Mouse (Mus musculus) v-Abl transformed pro-B cells (cell line): ENCODE results near the gene Slc35c2.

Experiments
- in situ Hi-C, 2 experiments: fragments of 400-800 bp; cut with MboI; formaldehyde crosslinking; loops; one replicate each; pipeline ENCODE4 v1.15.1; 2025; ENCODE audit not compliant: unreplicated experiment in 2 of 2

The Slc35c2 gene

GRCm38 (mm10) chr2:165281779-165282311 is 5.8 kb downstream of the Slc35c2 start:
- in situ Hi-C loops, result loop anchor here in 1 of 2 experiments (25.0 kb wide), 1 partner anchor 495 kb away; the partner anchor contains the start of genes Snx21 and Tnnc2

- in situ Hi-C loops, result loop anchor here (5.0 to 25.0 kb wide), 6 partner anchors 207 to 492 kb away; partner anchors contain the start of genes Slc12a5 (in 1 of the 2), Snx21 (in 1 of the 2) and Tnnc2 (in 1 of the 2)
Observed at GRCm38 (mm10) chr2:165279351-165279750, 8.3 kb downstream of the Slc35c2 start.

- in situ Hi-C loops, result loop anchor here (5.0 to 25.0 kb wide), 6 partner anchors 205 to 490 kb away; partner anchors contain the start of genes Slc12a5 (in 1 of the 2), Snx21 (in 1 of the 2) and Tnnc2 (in 1 of the 2)
Observed at GRCm38 (mm10) chr2:165277188-165277740, 10.4 kb downstream of the Slc35c2 start.

- in situ Hi-C loops, result loop anchor here (5.0 to 25.0 kb wide), 6 partner anchors 204 to 489 kb away; partner anchors contain the start of genes Slc12a5 (in 1 of the 2), Snx21 (in 1 of the 2) and Tnnc2 (in 1 of the 2)
Observed at GRCm38 (mm10) chr2:165275824-165276223, 11.8 kb downstream of the Slc35c2 start.

- in situ Hi-C loops, result loop anchor here (5.0 to 25.0 kb wide), 6 partner anchors 203 to 488 kb away; partner anchors contain the start of genes Slc12a5 (in 1 of the 2), Snx21 (in 1 of the 2) and Tnnc2 (in 1 of the 2)
Observed at GRCm38 (mm10) chr2:165275124-165275640, 12.5 kb downstream of the Slc35c2 start.

GRCm38 (mm10) chr2:165273589-165273988 is 14.1 kb downstream of the Slc35c2 start:
- in situ Hi-C loops, result loop anchor here (5.0 to 10.0 kb wide), 5 partner anchors 196 to 479 kb away; partner anchors contain the start of gene Slc12a5 (in 1 of the 2)

- in situ Hi-C loops, result loop anchor here (5.0 to 10.0 kb wide), 5 partner anchors 194 to 477 kb away; partner anchors contain the start of gene Slc12a5 (in 1 of the 2)
Observed at GRCm38 (mm10) chr2:165271326-165271725, 16.3 kb downstream of the Slc35c2 start.

- in situ Hi-C loops, result loop anchor here (5.0 to 10.0 kb wide), 5 partner anchors 194 to 476 kb away; partner anchors contain the start of gene Slc12a5 (in 1 of the 2)
Observed at GRCm38 (mm10) chr2:165270858-165271257, 16.8 kb downstream of the Slc35c2 start.

- in situ Hi-C loops, result no loop called here
Observed at GRCm38 (mm10) chr2:165266739-165267138, 20.9 kb downstream of the Slc35c2 start.

- in situ Hi-C loops, result no loop called here
Observed at GRCm38 (mm10) chr2:165263861-165264260, 23.8 kb downstream of the Slc35c2 start.

- in situ Hi-C loops, result no loop called here
Observed at GRCm38 (mm10) chr2:165262274-165262990, 25.2 kb downstream of the Slc35c2 start.

- in situ Hi-C loops, result no loop called here
Observed at GRCm38 (mm10) chr2:165259859-165260258, 27.8 kb downstream of the Slc35c2 start.

GRCm38 (mm10) chr2:165258321-165258720 is 29.3 kb downstream of the Slc35c2 start:
- in situ Hi-C loops, result no loop called here

GRCm38 (mm10) chr2:165257151-165257834 is 30.4 kb downstream of the Slc35c2 start:
- in situ Hi-C loops, result no loop called here

GRCm38 (mm10) chr2:165256213-165256612 is 31.5 kb downstream of the Slc35c2 start:
- in situ Hi-C loops, result no loop called here

GRCm38 (mm10) chr2:165253867-165254266 is 33.8 kb downstream of the Slc35c2 start:
- in situ Hi-C loops, result no loop called here

- in situ Hi-C loops, result no loop called here
Observed at GRCm38 (mm10) chr2:165253269-165253668, 34.4 kb downstream of the Slc35c2 start.

GRCm38 (mm10) chr2:165252801-165253200 is 34.9 kb downstream of the Slc35c2 start:
- in situ Hi-C loops, result no loop called here

- in situ Hi-C loops, result no loop called here
Observed at GRCm38 (mm10) chr2:165252381-165252780, 35.3 kb downstream of the Slc35c2 start.

- in situ Hi-C loops, result no loop called here
Observed at GRCm38 (mm10) chr2:165250903-165251302, 36.8 kb downstream of the Slc35c2 start.
